Mouse (Mus musculus) myocyte (in vitro differentiated cells): ENCODE measurements at regions not wholly inside any gene's neighbourhood (a gene's known extent, or its start where the extent isn't known, plus 50 kb on each side); places are given as distances from the start of the nearest gene placed in this dataset.
"Not testable (repeated sequence)": the region's sequence is repeated elsewhere in the genome, so short reads cannot be mapped to it uniquely, and the experiment has no call there.

Experiments
- H3K27me3 ChIP-seq: one replicate; pipeline ENCODE4 v1.6.1; 2011; ENCODE audit not compliant: control insufficient read depth, insufficient read depth, insufficient read length
- H3K36me3 ChIP-seq: one replicate; pipeline ENCODE4 v1.6.1; 2011; ENCODE audit not compliant: control insufficient read depth, insufficient read depth
- H3K4me2 ChIP-seq: one replicate; pipeline ENCODE4 v1.6.1; 2011; ENCODE audit warnings: low read depth, control low read depth
- H3K4me3 ChIP-seq: one replicate; pipeline ENCODE4 v1.5.1; 2011; ENCODE audit warnings: mild to moderate bottlenecking, control low read depth, moderate library complexity
- H3K79me2 ChIP-seq: one replicate; pipeline ENCODE4 v1.6.1; 2011; ENCODE audit not compliant: control insufficient read depth, insufficient read depth
- H3ac ChIP-seq: one replicate; pipeline ENCODE4 v1.6.1; 2011; ENCODE audit not compliant: control insufficient read depth, insufficient read length
- CEBPB ChIP-seq: IDR thresholded peaks from 2 replicates; pipeline ENCODE4 v1.6.1; 2011; ENCODE audit warnings: mild to moderate bottlenecking, moderate library complexity; ENCODE audit not compliant: poor library complexity, insufficient read depth, severe bottlenecking
- E2F4 ChIP-seq: IDR thresholded peaks from one replicate; pipeline ENCODE4 v1.6.1; 2011; ENCODE audit warnings: mild to moderate bottlenecking, control low read depth, moderate library complexity; ENCODE audit not compliant: insufficient read depth
- MAX ChIP-seq: IDR thresholded peaks from one replicate; pipeline ENCODE4 v1.6.1; 2011; ENCODE audit warnings: low read depth, mild to moderate bottlenecking, control low read depth
- MYOD1 ChIP-seq, 3 experiments: IDR thresholded peaks; one replicate each; pipeline ENCODE4 v1.6.1; 2011; ENCODE audit warnings: control low read depth in 2 of 3, low read depth in 2 of 3, mild to moderate bottlenecking in 2 of 3, moderate library complexity in 1 of 3; ENCODE audit not compliant: insufficient read length in 2 of 3, control insufficient read depth in 1 of 3
- MYOG ChIP-seq, 3 experiments: IDR thresholded peaks; one replicate each; pipeline ENCODE4 v1.6.1; 2011; ENCODE audit warnings: control low read depth in 2 of 3, low read depth in 2 of 3, mild to moderate bottlenecking in 2 of 3; ENCODE audit not compliant: insufficient read length in 2 of 3, control insufficient read depth in 1 of 3, insufficient read depth in 1 of 3
- POLR2A ChIP-seq: IDR thresholded peaks from one replicate; pipeline ENCODE4 v1.6.1; 2011; ENCODE audit warnings: low read depth, mild to moderate bottlenecking, control low read depth, moderate library complexity; ENCODE audit not compliant: insufficient read length
- POLR2AphosphoS2 ChIP-seq: IDR thresholded peaks from one replicate; pipeline ENCODE4 v1.6.1; 2011; ENCODE audit warnings: low read depth, control low read depth; ENCODE audit not compliant: insufficient read length
- REST ChIP-seq: IDR thresholded peaks from one replicate; pipeline ENCODE4 v1.6.1; 2011; ENCODE audit warnings: mild to moderate bottlenecking, control low read depth, moderate library complexity; ENCODE audit not compliant: insufficient read depth, insufficient read length
- SRF ChIP-seq: IDR thresholded peaks from one replicate; pipeline ENCODE4 v1.6.1; 2011; ENCODE audit warnings: low read depth; ENCODE audit not compliant: control insufficient read depth, insufficient read length
- TCF12 ChIP-seq: IDR thresholded peaks from one replicate; pipeline ENCODE4 v1.6.1; 2011; ENCODE audit warnings: mild to moderate bottlenecking, control low read depth; ENCODE audit not compliant: poor library complexity, insufficient read depth, severe bottlenecking
- TCF3 ChIP-seq: IDR thresholded peaks from one replicate; pipeline ENCODE4 v1.6.1; 2011; ENCODE audit warnings: low read depth, control low read depth; ENCODE audit not compliant: insufficient read length
- USF1 ChIP-seq: IDR thresholded peaks from one replicate; pipeline ENCODE4 v1.6.1; 2011; ENCODE audit warnings: low read depth, mild to moderate bottlenecking, control low read depth, moderate library complexity

GRCm38 (mm10) chr8:78118493-78118892 lies 94.6 kb upstream of the Ttc29 start:
- no peak overlapping the region for H3ac ChIP-seq
- H3K36me3 ChIP-seq, result no peaks in the 10 kb centered on the region
- TF ChIP-seq TCF12, result no peak
- TF ChIP-seq MYOG (IDR thresholded peaks at IDR 0.05; ENCODE audit: control insufficient read depth in 1 of 3, insufficient read depth in 1 of 3, insufficient read length in 2 of 3, low read depth in 2 of 3), result no peak
- TF ChIP-seq REST, result no peak
- TF ChIP-seq MAX, result no peak
- no peak for TF ChIP-seq TCF3
- no peak for TF ChIP-seq E2F4
- TF ChIP-seq CEBPB, result no peak
- no peak for TF ChIP-seq MYOD1 (IDR thresholded peaks at IDR 0.05; ENCODE audit: control insufficient read depth in 1 of 3, insufficient read length in 2 of 3, low read depth in 2 of 3)
- TF ChIP-seq USF1, result no peak
- TF ChIP-seq POLR2A, result no peak
- no peak overlapping the region for H3K4me3 ChIP-seq
- no peaks in the 10 kb centered on the region for H3K79me2 ChIP-seq
- H3K4me2 ChIP-seq, result no peak overlapping the region
- H3K27me3 ChIP-seq, result no peaks in the 10 kb centered on the region

- no peaks in the 10 kb centered on the region for H3K36me3 ChIP-seq
- no peak overlapping the region for H3ac ChIP-seq
- no peak overlapping the region for H3K4me2 ChIP-seq
- TF ChIP-seq SRF (no peak), USF1 (no peak), CEBPB (no peak), E2F4 (no peak), TCF12 (no peak), REST (no peak), MYOG (IDR thresholded peaks at IDR 0.05; ENCODE audit: control insufficient read depth in 1 of 3, insufficient read depth in 1 of 3, insufficient read length in 2 of 3, low read depth in 2 of 3) (no peak), TCF3 (no peak), MYOD1 (IDR thresholded peaks at IDR 0.05; ENCODE audit: control insufficient read depth in 1 of 3, insufficient read length in 2 of 3, low read depth in 2 of 3) (no peak), POLR2A (no peak), POLR2AphosphoS2 (no peak), MAX (no peak)
- no peaks in the 10 kb centered on the region for H3K27me3 ChIP-seq
- H3K79me2 ChIP-seq, result no peaks in the 10 kb centered on the region
- H3K4me3 ChIP-seq, result no peak overlapping the region
Measured at GRCm38 (mm10) chr8:78119682-78120081, 93.4 kb upstream of the Ttc29 start.

DNA sequence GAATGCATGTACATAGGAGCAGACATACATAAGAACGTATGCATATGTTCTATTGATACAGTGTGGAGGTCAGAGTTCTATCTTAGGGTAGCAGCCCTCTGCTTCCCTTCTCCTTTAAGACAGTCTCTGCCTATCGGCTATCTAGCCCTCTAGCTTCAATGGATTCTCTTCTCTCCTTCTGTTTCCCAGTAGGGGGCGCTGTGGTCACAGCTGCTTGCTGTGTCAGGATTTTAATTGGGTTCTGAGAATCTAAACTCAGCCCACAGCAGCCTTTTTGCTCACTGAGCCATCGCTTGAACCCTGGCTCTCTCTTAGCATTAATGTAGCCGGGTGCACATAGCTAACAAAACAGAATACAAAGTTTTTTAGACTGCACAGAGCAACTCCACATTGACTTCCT lies 88.8 kb upstream of the Ttc29 start:
- no peak overlapping the region for H3K4me2 ChIP-seq
- H3K36me3 ChIP-seq, result no peaks in the 10 kb centered on the region
- TF ChIP-seq TCF3 (no peak), CEBPB (no peak), TCF12 (no peak), MYOD1 (IDR thresholded peaks at IDR 0.05; ENCODE audit: control insufficient read depth in 1 of 3, insufficient read length in 2 of 3, low read depth in 2 of 3) (no peak), USF1 (no peak), MYOG (IDR thresholded peaks at IDR 0.05; ENCODE audit: control insufficient read depth in 1 of 3, insufficient read depth in 1 of 3, insufficient read length in 2 of 3, low read depth in 2 of 3) (no peak), POLR2A (no peak), POLR2AphosphoS2 (no peak), E2F4 (no peak), REST (no peak), SRF (no peak), MAX (no peak)
- no peaks in the 10 kb centered on the region for H3K79me2 ChIP-seq
- no peak overlapping the region for H3ac ChIP-seq
- no peak overlapping the region for H3K4me3 ChIP-seq
- H3K27me3 ChIP-seq, result no peaks in the 10 kb centered on the region

DNA sequence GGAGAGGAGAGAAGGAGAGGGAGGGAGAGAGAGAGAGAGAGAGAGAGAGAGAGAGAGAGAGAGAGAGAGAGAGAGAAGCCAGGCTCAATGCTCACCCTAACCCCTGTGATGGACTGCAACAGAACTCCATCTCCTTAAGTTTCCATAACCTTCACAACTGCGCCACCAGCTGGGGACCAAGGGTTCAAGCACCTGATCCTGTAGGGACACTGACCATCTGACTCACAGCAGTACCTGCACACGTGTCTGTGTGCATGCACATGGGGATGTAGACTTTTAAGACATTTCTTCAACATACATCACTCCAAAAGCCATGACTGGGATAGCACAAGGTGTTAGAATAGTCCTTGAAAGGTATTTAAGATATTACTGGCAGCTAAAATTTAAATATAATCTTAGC lies 85.2 kb upstream of the Ttc29 start:
- Histone ChIP-seq H3K27me3 (no peaks in the 10 kb centered on the region), H3K4me3 (no peak overlapping the region), H3K4me2 (no peak overlapping the region), H3ac (no peak overlapping the region), H3K36me3 (no peaks in the 10 kb centered on the region), H3K79me2 (no peaks in the 10 kb centered on the region)
- TF ChIP-seq MYOD1 (IDR thresholded peaks at IDR 0.05; ENCODE audit: control insufficient read depth in 1 of 3, insufficient read length in 2 of 3, low read depth in 2 of 3), result no peak
- no peak for TF ChIP-seq TCF3
- no peak for TF ChIP-seq REST
- no peak for TF ChIP-seq TCF12
- TF ChIP-seq MAX, result no peak
- TF ChIP-seq CEBPB, result no peak
- TF ChIP-seq E2F4, result no peak
- TF ChIP-seq POLR2AphosphoS2, result no peak
- TF ChIP-seq POLR2A, result no peak
- TF ChIP-seq SRF, result no peak
- no peak for TF ChIP-seq MYOG (IDR thresholded peaks at IDR 0.05; ENCODE audit: control insufficient read depth in 1 of 3, insufficient read depth in 1 of 3, insufficient read length in 2 of 3, low read depth in 2 of 3)
- TF ChIP-seq USF1, result no peak

DNA sequence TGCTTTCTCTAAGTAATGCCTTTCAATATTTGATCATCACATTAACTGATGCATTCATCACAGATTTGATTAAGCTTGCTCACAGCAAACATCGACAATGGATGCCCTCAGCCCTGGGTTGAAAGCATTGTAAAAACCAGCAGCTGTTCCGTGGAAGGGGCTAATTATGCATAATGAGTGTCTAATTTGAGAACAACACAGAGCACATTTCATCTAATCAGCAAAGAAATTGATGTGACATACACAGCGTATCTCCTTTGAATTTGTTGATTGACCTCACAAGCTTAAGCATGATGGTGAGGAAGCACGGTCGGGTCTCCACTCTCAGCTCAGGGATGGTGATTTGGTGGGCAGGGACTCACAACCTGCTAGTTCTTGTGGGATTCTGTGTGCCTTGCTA lies 84.0 kb upstream of the Ttc29 start:
- Histone ChIP-seq H3K4me3 (no peak overlapping the region), H3K79me2 (no peaks in the 10 kb centered on the region), H3K27me3 (no peaks in the 10 kb centered on the region), H3ac (no peak overlapping the region), H3K4me2 (no peak overlapping the region), H3K36me3 (no peaks in the 10 kb centered on the region)
- TF ChIP-seq MYOG (IDR thresholded peaks at IDR 0.05; ENCODE audit: control insufficient read depth in 1 of 3, insufficient read depth in 1 of 3, insufficient read length in 2 of 3, low read depth in 2 of 3), result no peak
- TF ChIP-seq TCF12, result no peak
- no peak for TF ChIP-seq TCF3
- TF ChIP-seq USF1, result no peak
- TF ChIP-seq MYOD1 (IDR thresholded peaks at IDR 0.05; ENCODE audit: control insufficient read depth in 1 of 3, insufficient read length in 2 of 3, low read depth in 2 of 3), result no peak
- no peak for TF ChIP-seq POLR2AphosphoS2
- no peak for TF ChIP-seq REST
- TF ChIP-seq POLR2A, result no peak
- TF ChIP-seq MAX, result no peak
- no peak for TF ChIP-seq CEBPB
- no peak for TF ChIP-seq SRF
- no peak for TF ChIP-seq E2F4

- not testable (repeated sequence) for H3K4me2 ChIP-seq, H3K27me3 ChIP-seq, H3K36me3 ChIP-seq
Measured at GRCm38 (mm10) chr8:78139514-78139913, 73.6 kb upstream of the Ttc29 start.

More at GRCm38 (mm10) chr8:78139514-78139913, 73.6 kb upstream of the Ttc29 start:
- H3K4me3 ChIP-seq, H3ac ChIP-seq, H3K79me2 ChIP-seq: not testable (repeated sequence)
